Mouse (Mus musculus) right cerebral cortex, postnatal 10 days (tissue): Measurements from ENCODE around the gene Tff2.

Experiments used
- DNase-seq, 2 experiments: peaks; one replicate each; pipeline ENCODE4 v3.0.0; 2021; ENCODE audit warnings: low spot score in 2 of 2

Gene Tff2

GRCm38 (mm10) chr17:31144040-31145037 is at the start of gene Tff2:
TSS of gene Tff2 (minus strand) at chr17:31144282.
- no peak for DNase-seq

GRCm38 (mm10) chr17:31193360-31193759 is 49.3 kb upstream of the Tff2 start:
- no peak for DNase-seq

- no peak for DNase-seq
Observed at GRCm38 (mm10) chr17:31192663-31193062, 48.6 kb upstream of the Tff2 start.

- no peak for DNase-seq
Observed at GRCm38 (mm10) chr17:31191825-31192224, 47.7 kb upstream of the Tff2 start.

DNA sequence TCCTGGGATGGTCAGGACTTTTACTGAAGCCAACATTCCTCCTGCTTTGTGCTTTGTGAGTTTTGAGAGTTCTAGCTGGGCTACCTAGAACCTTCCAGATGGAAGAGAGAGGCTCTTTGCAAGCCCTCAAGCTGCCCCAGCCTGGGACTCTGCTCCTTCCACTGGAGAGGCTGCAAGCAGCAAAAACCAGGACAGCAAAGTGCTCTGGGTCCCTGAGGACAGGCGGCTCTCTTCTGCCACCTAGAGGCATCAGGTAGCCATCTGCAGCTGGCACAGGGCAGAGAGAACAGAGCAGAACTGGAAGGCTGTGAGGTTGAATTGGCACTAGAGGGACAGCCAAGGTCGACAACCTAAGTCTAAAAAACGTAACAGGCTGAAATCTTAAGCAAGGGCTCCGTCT is 43.3 kb upstream of the Tff2 start:
- peak; percentile 66 to 84 for DNase-seq

- DNase-seq, result no peak
Observed at GRCm38 (mm10) chr17:31184269-31184990, 40.3 kb upstream of the Tff2 start.

DNA sequence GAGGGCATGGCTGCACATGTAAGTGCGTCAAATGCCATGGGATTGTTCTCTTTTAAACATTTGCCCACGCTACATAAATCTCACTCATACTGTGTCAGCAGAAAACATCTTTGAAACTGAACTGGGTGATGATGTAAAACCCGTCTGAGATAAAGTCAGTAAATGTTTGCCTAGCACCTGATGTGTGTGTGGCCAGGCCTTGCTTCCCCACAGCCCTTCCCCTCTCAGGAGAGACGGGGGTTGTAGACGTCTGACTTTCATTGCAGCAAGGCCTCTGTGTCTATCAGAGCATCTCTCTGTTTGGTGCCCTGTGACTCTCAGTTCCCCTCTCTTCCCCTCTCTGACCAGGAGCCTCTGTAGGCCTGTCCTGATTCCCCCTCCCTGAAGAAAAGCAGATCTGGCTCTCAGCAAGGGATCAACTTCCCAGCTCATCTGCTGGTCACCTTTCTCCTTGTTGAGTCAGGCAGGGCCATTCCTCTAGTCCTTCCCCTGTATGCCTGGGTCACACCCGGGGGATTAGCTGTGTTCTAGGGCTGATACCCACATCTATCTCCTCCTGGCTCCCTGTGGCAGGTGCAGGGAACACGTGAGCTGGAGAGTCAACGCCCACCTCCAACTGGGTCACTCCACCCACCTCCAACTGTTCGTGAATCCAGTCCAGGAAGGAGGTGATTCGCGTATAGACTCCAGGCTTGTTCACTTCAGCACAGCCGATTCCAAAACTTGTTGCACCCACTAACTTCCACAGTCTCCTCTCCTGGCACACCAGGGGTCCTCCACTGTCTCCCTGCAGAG is 39.3 kb upstream of the Tff2 start:
- peak; percentile 41 to 42 for DNase-seq

DNA sequence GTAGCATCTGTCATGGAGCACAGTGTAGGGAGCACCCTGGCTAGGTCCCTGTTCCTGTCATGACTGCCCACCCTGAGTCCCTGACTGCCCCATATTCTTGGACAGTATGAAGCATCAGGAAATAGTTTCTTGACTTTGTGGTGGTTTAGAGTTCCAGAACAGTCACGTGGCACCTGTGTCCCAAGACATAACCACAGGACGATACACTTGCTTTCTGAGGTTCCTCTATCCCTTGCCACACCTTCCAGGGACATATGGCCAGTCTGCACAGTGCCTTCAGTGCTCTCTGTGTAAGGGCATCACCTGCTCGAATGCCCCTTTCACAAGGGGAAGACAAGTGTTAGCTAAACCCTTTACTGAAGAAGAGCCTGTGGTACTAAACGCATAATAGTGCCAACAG is 37.4 kb upstream of the Tff2 start:
- DNase-seq, result no peak

DNA sequence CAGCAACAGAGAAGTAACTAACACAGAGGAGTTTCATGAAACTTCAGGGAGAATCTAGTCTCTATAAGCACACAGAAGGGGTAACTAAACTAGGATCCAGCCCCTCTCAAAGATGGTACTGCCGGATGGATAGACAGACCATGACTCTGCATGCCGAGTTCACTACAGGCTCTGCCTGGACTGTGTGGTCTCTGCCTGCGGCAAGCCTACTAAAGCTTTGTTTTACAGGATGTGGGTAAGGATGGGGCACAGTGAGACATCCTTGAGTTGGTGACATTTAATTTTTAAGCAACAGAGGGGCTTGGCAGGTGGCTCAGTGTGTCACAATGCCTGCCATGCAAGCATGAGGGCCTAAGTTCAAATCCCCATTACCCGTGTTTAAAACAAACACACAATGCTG is 32.2 kb upstream of the Tff2 start:
- DNase-seq, result no peak

DNA sequence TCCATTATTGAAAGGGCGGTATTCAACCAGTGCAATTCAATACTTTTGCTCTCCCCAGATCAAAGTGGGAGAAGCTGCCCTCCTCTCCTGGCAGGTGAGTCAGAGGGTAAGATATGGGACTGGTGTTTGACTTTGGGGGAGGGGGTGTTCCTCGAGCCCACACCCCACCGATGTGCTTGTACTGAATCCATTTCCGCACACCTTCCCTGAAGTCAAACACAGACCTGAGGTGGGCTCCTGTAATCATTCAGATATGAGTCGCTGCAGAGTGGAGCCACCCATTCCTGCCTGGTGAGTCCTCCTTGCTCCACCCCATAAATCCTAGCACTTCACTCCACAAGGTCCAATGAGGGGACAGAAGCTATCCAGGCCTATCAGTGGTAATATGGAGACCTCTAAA is 25.7 kb upstream of the Tff2 start:
- DNase-seq, result no peak

- no peak for DNase-seq
Observed at GRCm38 (mm10) chr17:31165127-31165526, 21.0 kb upstream of the Tff2 start, which contains the start of gene Tff1. TSS of gene Tff1 (minus strand) at chr17:31165277.

DNA sequence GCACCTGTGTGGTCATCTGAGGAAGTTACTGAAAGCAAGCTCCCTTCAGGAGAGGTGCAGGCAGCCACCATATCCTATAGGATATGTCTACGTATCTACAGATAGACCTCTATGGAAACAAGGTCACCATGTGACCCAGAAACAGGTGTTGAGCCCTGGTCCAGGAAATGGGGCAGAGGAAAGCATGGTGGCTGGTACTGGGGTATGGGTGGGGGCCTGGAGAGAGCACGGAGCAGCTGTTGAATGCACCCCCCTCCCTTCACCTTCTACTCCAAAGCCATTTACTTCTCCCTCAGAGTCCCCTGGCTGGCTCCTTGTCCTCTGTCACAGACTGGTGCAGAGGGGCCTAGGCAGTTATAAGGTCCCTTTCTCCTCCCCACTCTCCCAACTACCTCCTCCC is 19.7 kb upstream of the Tff2 start:
- DNase-seq, result no peak

DNA sequence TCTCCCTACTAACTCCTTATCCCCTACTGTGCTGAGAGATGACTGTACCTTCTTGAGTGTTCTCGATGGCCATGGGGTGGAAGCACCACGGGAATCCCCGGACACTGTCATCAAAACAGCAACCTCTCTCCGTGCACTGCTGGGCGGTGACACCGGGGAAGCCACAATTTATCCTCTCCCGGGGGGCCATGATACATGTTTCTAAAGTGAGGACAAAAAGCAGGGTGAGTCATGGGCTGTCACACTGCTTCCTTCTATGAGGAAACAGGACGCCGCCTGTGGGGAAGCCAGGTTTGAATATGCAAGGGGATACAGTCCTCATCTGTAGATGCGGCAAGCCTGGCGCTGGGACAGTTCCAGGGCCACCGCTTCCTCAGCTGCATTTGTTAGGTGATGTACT is 18.5 kb upstream of the Tff2 start:
- no peak for DNase-seq

DNA sequence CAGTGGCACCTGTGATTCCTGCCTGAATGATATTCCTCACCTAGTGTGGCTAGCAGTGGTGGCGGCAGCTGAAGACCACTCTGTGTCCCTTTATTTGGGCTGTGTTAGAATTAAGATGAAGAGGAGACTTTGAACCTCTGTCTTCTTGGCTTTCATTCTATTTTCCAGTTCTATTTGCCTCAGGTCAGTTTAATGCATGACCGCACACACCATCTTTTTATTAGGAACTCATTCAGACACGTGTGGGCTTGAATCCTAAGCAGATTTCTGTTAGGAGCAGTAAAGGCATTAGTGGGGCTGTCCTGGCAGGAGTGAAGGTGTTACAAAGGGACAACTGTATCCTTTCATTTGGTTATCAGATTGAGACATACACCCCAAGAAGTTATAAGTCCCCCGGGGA is 16.2 kb upstream of the Tff2 start:
- no peak for DNase-seq

- no peak for DNase-seq
Observed at GRCm38 (mm10) chr17:31157921-31158320, 13.8 kb upstream of the Tff2 start.

DNA sequence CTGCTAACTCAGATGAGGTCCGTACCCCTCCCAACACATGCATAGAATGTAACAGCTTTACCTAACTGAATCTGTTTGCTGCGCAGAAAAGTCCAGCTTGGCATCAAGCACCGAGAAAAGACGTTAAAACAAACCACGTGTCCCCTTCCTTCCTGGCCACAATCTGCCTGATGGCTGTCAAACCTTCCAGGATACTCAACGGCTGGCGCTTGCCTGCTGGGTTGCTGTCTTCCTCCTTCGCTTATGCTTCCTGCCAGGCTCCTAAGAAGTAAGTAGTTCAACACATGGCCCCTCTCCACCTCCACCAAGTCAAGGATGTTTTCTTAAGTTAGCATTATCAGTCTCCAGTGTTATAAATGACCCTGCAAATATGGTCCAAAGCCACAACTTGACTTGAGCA is 9.7 kb upstream of the Tff2 start:
- DNase-seq, result peak in 1 of 2 experiments; percentile 27

DNA sequence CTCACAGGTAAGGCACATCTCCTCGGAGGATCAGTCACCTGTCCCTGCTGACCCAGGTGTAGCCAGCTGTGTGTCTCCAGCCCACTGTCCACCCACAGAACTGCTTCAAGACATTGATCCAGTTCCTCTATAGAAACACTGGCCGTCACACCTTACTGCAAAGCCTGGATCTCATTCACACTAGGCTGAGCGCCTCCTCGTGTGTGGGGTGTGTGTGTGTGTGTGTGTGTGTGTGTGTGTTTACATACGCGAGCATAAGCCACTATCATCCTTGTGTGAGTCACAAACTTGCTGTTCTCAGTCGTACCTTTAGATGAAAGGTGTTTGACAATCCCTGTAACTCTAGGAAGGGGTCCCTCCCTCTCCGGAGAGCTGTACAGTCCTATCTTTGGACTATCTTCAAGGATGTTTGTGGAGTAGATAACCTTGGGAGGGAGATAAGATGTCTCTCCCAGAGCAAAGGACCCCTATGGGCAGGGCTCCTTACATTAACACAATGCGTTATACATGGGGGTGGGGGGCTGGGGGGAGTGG is 9.0 kb upstream of the Tff2 start:
- no peak for DNase-seq

DNA sequence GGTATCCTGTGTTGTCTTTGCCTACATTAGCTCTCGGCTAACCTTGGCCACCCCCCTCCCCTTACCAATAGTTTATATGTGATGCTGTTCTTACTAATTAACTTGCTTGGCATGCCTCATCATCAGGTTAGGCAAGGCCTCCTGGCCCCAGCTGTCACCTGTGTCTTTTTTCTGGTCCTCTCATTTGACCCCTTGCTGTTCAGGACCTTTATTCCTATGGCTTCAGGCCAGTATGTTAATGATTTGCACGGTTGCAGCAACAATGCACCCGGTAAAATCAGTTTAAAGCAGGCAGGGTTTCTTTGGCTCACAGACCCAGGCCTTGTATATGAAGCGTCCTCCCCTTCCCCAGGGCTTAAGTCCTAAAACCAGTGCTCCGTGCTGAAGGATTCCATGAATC is 8.4 kb upstream of the Tff2 start:
- DNase-seq, result no peak

DNA sequence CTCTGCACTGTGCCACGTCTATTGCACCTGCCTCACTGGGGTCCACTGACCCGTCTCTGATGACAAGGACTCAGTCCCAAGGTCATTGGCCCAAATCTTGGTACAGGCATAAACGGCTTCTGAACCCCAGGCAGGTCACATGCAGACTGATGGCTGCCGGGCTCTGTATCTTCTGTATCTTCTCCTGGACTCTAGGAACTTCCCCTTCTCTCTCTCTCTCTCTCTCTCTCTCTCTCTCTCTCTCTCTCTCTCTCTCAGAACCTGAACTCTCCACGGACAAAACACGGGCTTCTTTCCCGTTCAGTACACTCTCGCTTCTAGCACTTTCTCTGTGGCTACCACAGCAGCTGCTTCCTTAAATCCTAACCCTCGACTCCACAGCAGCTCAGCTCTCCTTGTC is 1.9 kb upstream of the Tff2 start:
- no peak for DNase-seq

- no peak for DNase-seq
Observed at GRCm38 (mm10) chr17:31142116-31142515, 2.0 kb downstream of the Tff2 start.

DNA sequence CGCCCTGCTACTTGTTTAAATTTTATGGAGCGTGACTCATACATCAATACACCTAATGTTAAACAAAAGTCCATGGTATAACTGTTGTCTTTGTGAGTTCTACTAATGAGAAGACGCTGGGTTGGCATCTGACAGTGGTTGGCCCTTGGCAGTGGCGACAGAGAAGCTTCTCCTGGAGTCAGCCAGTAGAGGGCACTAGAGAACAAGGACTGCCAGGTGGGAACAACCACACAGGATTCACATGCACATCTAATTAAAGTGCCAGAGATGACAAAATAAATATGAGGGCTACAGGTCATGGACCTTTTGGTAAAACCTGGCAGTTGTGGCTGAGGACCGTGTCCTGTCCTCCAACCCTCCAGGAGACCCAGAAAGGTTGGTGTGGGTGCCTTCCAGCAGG is 5.7 kb downstream of the Tff2 start:
- DNase-seq, result peak in 1 of 2 experiments; percentile 73

GRCm38 (mm10) chr17:31136821-31137220 is 7.3 kb downstream of the Tff2 start:
- no peak for DNase-seq
